Mouse (Mus musculus) hindbrain, embryonic 14.5 days (tissue): ENCODE results near the gene Cemip. TPM values are rescaled to one million over a fixed set of nuclear protein-coding genes. Genes with fewer than 3 reads are reported as not detected.

Experiments
- ATAC-seq: fragments of 200-750 bp; cut with Nextera tagmentation; 2 replicates; pipeline ENCODE4 v1.8.0; 2017; ENCODE audit warnings: moderate number of reproducible peaks, mild to moderate bottlenecking, moderate TSS enrichment, moderate library complexity; ENCODE audit not compliant: low FRiP score
- DNase-seq: peaks from one replicate; pipeline ENCODE4 v3.0.0-alpha.2; 2015; ENCODE audit warnings: low spot score
- H3K27ac ChIP-seq: fragments of 300-500 bp; sonication (generic); 2 replicates; pipeline ENCODE4 v1.5.1; 2014; ENCODE audit warnings: mild to moderate bottlenecking, moderate library complexity
- H3K27me3 ChIP-seq: fragments of 300-500 bp; sonication (generic); 2 replicates; pipeline ENCODE4 v1.6.1; 2014; ENCODE audit warnings: mild to moderate bottlenecking, low read length, mixed read lengths; ENCODE audit not compliant: control insufficient read depth, insufficient read depth
- H3K36me3 ChIP-seq: fragments of 300-500 bp; sonication (generic); replicated peaks from 2 replicates; pipeline ENCODE4 v1.6.1; 2014; ENCODE audit not compliant: control insufficient read depth, insufficient read depth
- H3K4me1 ChIP-seq: fragments of 300-500 bp; sonication (generic); replicated peaks from 2 replicates; pipeline ENCODE4 v1.6.1; 2014; ENCODE audit warnings: antibody characterized with exemption, low read length, mixed read lengths; ENCODE audit not compliant: control insufficient read depth, insufficient read depth
- H3K4me2 ChIP-seq: fragments of 300-500 bp; sonication (generic); replicated peaks from 2 replicates; pipeline ENCODE4 v1.6.1; 2014; ENCODE audit warnings: mild to moderate bottlenecking, moderate library complexity
- H3K4me3 ChIP-seq: fragments of 300-500 bp; sonication (generic); replicated peaks from 2 replicates; pipeline ENCODE4 v1.5.1; 2014; ENCODE audit warnings: mild to moderate bottlenecking, low read length
- H3K9ac ChIP-seq: fragments of 300-500 bp; sonication (generic); 2 replicates; pipeline ENCODE4 v1.6.1; 2014
- H3K9me3 ChIP-seq: fragments of 300-500 bp; sonication (generic); 2 replicates; pipeline ENCODE4 v1.6.1; 2016; ENCODE audit warnings: low read length; ENCODE audit not compliant: control insufficient read depth
- WGBS: fragments of 180-500 bp; shearing (Covaris S2); extraction: QIAGEN DNeasy Blood & Tissue Kit; methylation state at CpG from one replicate; pipeline ENCODE4 v1.1.7; 2014; 5-methylcytosine and 5-hydroxymethylcytosine counted together
- polyA plus RNA-seq: library from polyadenylated mRNA; unstranded; fragments of >200 nt; fragmentation: Nextera tagmentation; extraction: Ambion mirVana; gene quantifications from 2 replicates; pipeline ENCODE4 v1.2.1, GENCODE M21; 2014

The Cemip gene
- polyA plus RNA-seq, 1 experiment from 2014 or later, result 0.70 TPM

DNA sequence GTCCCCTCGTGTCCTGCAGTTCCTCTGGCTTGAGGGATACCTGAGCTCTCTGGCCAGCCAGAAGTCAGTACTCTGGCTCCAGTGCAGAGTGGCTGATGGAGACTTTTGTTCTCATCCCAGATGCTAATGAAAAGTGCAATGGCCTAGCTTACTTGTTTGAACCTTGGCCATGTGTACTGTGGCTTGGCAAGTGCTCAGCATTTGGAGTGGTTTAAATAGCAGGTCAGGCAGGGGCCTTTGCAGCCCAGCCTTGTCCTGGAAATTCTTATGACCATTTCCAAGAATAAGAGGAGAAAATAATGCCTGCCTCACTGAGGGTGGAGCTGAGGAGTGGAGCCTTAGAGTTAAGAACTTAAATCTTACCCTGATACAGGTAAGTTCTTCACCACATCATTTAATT is 43.6 kb downstream of the Cemip start:
- no peaks in the 10 kb centered on the region for H3K9me3 ChIP-seq
- WGBS, result 72% methylated on average over 1 of the region's 1 CpGs

DNA sequence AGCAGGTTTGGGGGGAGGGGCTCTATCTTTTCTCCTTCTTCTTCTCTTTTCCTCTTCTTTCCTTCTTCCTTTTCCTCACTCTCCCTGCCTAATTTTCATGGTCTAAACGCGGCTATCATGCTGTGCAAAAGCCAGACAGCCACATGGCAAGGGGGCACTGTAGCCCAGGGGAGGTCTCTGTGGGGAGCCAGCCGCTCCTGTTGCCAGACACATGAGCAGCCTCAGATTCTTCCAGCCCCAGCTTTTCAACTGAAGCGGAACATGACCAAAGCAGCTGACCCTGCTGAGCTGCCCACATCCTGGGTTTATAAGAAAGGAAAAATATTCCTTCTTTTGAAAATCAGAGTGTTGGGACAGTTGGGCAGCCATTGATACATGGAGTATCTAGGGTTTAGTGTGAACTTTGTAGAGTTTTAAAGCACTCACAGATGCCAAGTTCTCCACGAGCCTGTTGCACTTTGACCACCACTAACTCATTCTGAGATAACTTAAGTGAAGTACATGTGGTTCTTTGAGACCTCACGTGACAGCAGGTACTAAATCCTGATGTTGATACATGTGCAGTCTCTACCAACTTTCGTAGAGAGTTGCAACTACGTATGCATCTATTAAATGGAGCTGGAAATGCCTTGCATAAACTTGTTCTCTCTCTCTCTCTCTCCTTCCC is 46.3 kb downstream of the Cemip start:
- no peaks in the 10 kb centered on the region for H3K9me3 ChIP-seq
- H3K4me3 ChIP-seq, result no peak overlapping the region
- no peaks in the 10 kb centered on the region for H3K27me3 ChIP-seq
- no peak overlapping the region for H3K27ac ChIP-seq
- 67% methylated on average over 8 of the region's 8 CpGs for whole genome bisulfite sequencing
- ATAC-seq, result no peak
- no peak for DNase-seq
- H3K9ac ChIP-seq, result no peak overlapping the region
- no peak overlapping the region for H3K4me2 ChIP-seq
- no peaks in the 10 kb centered on the region for H3K4me1 ChIP-seq
- H3K36me3 ChIP-seq, result no peaks in the 10 kb centered on the region

More for the DNA sequence above, 43.6 kb downstream of the Cemip start:
- DNase-seq (no peak), ATAC-seq (no peak)
- H3K27ac ChIP-seq, result no peak overlapping the region
- H3K4me1 ChIP-seq, result no peaks in the 10 kb centered on the region
- H3K36me3 ChIP-seq, result no peaks in the 10 kb centered on the region
- no peak overlapping the region for H3K4me3 ChIP-seq
- H3K4me2 ChIP-seq, result no peak overlapping the region
- no peak overlapping the region for H3K9ac ChIP-seq
- H3K27me3 ChIP-seq, result no peaks in the 10 kb centered on the region

DNA sequence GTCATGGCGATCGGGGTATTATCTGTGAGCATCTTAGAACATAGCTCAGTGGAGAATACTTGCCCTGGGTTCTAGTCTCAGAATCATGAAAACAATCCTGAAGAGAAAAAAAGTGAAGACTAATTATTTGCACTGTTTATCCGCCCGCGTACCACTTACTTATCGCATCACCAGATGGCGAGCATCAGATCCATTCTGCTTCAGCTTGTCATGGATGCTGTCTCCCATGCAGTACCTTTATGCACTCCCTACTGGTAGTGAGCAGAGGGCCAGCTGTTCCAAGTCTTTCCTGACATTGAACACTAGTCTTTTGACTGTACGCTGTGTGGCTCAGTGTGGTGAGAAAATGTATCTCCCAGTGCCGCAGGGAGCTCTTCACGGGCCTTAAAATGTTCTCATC is 47.7 kb downstream of the Cemip start:
- H3K4me1 ChIP-seq, result no peaks in the 10 kb centered on the region
- no peaks in the 10 kb centered on the region for H3K9me3 ChIP-seq
- H3K4me2 ChIP-seq, result no peak overlapping the region
- no peaks in the 10 kb centered on the region for H3K27me3 ChIP-seq
- no peaks in the 10 kb centered on the region for H3K36me3 ChIP-seq
- H3K27ac ChIP-seq, result no peak overlapping the region
- no peak overlapping the region for H3K9ac ChIP-seq
- ATAC-seq (no peak), DNase-seq (no peak)
- no peak overlapping the region for H3K4me3 ChIP-seq
- WGBS, result 94% methylated on average over 10 of the region's 10 CpGs

DNA sequence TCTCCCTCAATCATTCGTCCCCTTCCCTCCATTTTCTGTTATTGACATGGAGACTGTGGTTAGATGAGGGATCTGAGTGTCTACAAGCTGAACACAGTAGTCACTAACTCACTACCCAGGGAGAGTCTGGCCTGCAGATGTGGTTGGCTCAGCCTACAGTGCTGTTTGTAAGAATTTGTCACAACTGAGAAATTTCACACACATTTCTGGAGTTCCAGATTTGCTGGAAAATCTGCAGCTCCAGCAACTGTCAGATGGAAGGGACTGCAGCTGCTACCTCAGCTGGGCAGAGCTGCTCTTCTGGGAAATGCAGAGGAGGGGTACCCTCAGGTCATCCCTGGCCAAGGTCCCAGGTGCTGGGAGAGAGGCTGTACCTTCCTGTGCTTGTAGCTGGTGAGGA is 53.5 kb downstream of the Cemip start:
- no peaks in the 10 kb centered on the region for H3K36me3 ChIP-seq
- no peak overlapping the region for H3K27ac ChIP-seq
- no peak overlapping the region for H3K9ac ChIP-seq
- no peak overlapping the region for H3K4me2 ChIP-seq
- 86% methylated on average over 1 of the region's 1 CpGs for WGBS
- no peaks in the 10 kb centered on the region for H3K27me3 ChIP-seq
- H3K9me3 ChIP-seq, result no peaks in the 10 kb centered on the region
- no peak overlapping the region for H3K4me3 ChIP-seq
- ATAC-seq (no peak), DNase-seq (no peak)
- 0 out of 2 replicates have a peak, but pooled peaks cover 3% of the 10 kb centered on the region for H3K4me1 ChIP-seq

DNA sequence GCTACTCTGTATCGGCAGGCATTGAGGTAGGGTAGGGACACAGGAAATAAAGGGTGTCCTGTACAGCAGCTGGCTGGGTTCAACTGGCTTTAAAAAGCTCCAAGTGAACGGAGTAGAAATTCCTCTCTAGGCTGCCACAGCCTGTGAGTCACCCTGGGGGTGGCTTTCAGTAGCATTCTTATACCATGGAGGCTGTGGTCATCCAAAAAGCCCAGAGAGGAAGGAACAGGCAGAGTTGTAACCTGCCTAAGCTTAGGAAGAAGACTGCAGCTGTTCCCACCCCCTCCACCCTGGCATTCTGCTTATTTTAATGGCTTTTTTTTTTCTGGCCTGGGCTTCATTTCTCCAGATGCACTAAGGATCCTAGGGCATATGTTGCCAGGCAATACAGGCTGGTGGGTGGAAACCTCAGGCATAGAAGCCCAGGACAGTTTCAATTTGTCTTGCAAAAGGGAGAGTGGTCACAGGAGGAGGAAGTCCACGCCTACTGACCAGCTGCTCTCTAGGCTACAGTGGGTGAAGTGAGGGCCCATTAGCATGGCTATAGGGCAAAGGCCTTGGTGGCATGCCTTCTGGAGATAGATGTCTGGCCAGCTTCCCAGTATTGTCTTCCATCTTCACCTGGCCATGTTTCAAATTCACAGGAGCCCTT is 57.1 kb downstream of the Cemip start:
- Histone ChIP-seq H3K4me3 (no peak overlapping the region), H3K27ac (no peak overlapping the region), H3K9ac (no peak overlapping the region), H3K4me1 (0 out of 2 replicates have a peak, but pooled peaks cover 3% of the 10 kb centered on the region), H3K36me3 (no peaks in the 10 kb centered on the region), H3K27me3 (no peaks in the 10 kb centered on the region), H3K4me2 (no peak overlapping the region), H3K9me3 (no peaks in the 10 kb centered on the region)
- ATAC-seq (peak; percentile 46; the same call in 1 of the 2 replicates), DNase-seq (no peak)
- 47% methylated on average over 3 of the region's 3 CpGs for WGBS

DNA sequence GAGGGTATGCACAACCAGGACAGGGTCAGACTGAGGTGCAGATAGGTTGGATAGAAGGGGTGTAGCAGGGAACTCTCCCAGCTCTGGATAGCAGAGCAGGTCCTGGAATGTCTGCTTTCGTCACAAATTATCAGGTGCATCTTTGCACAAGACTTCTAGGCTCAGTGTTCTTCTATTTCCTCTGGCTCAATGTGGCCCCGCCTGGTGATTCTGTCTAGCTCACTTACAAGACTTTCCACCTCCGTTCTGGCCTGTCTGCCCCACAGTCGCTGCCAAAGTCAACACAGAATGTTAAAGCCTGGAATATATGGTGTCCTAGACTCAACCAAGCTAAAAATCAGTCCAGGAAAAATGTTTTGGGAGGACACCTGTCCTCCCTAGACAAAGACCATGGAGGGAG is 57.9 kb downstream of the Cemip start:
- DNase-seq (no peak), ATAC-seq (no peak)
- H3K36me3 ChIP-seq, result no peaks in the 10 kb centered on the region
- H3K4me1 ChIP-seq, result 0 out of 2 replicates have a peak, but pooled peaks cover 3% of the 10 kb centered on the region
- no peaks in the 10 kb centered on the region for H3K27me3 ChIP-seq
- no peak overlapping the region for H3K4me2 ChIP-seq
- no peaks in the 10 kb centered on the region for H3K9me3 ChIP-seq
- H3K4me3 ChIP-seq, result no peak overlapping the region
- WGBS, result 85% methylated on average over 4 of the region's 4 CpGs
- no peak overlapping the region for H3K9ac ChIP-seq
- H3K27ac ChIP-seq, result no peak overlapping the region

DNA sequence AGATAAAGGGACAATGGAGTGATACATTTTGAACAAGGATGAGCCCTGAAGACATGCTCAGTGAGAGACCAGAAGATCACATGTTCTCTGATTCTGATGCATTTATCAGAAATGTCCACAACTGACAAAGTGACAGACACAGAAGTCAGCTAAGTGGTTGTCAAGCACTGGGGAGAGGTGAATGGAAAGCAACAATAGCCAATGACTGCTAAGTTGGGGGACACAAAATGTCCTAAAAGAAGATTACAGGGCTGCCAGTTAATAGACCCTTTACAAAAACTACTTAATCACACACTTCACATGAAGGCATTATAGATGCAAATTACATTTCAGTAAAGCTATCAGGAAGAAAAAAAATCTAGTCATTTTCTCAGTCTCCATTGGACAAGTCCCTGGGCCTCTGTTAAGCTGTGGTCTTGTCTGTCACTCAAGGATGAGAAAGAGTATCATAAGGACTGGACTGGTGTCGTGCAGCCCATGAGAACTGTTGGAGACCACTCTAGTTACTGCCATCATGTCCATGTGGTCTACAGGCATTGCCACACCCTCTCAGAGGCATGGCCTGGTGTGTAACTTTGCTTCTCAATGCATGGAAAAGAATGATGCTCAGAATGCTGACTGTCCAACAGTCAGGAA is 59.2 kb downstream of the Cemip start:
- 58% methylated on average over 1 of the region's 1 CpGs for WGBS
- no peak overlapping the region for H3K9ac ChIP-seq
- H3K4me2 ChIP-seq, result no peak overlapping the region
- no peak overlapping the region for H3K27ac ChIP-seq
- no peaks in the 10 kb centered on the region for H3K9me3 ChIP-seq
- DNase-seq (no peak), ATAC-seq (no peak)
- H3K4me3 ChIP-seq, result no peak overlapping the region
- 0 out of 2 replicates have a peak, but pooled peaks cover 3% of the 10 kb centered on the region for H3K4me1 ChIP-seq
- no peaks in the 10 kb centered on the region for H3K27me3 ChIP-seq
- H3K36me3 ChIP-seq, result no peaks in the 10 kb centered on the region

DNA sequence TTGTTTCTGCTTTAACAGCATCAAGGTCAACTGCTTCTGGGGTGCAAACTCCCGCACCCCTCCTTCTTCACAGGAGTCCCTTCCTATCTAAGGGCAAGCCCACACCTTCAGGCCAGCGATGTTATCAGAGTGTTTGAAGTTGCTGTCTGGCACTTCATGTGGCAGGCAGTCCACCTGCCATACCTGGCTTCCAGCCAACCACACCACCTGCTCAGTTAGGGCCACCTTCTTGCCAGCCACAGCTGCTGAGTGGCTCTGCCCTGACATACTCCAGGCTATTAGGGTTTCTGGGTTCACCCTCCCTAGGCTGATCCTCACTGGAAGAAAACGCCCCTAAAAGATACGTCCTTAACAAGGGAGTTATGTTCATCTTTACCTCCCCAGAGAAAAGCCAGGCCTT is 60.2 kb downstream of the Cemip start:
- Histone ChIP-seq H3K4me1 (0 out of 2 replicates have a peak, but pooled peaks cover 3% of the 10 kb centered on the region), H3K4me2 (no peak overlapping the region), H3K4me3 (no peak overlapping the region), H3K9me3 (no peaks in the 10 kb centered on the region), H3K9ac (no peak overlapping the region), H3K27me3 (no peaks in the 10 kb centered on the region), H3K36me3 (no peaks in the 10 kb centered on the region), H3K27ac (no peak overlapping the region)
- 90% methylated on average over 4 of the region's 4 CpGs for WGBS
- no peak for DNase-seq
- ATAC-seq, result 0 out of 2 replicates have a peak, but pooled peaks have one; percentile 49

DNA sequence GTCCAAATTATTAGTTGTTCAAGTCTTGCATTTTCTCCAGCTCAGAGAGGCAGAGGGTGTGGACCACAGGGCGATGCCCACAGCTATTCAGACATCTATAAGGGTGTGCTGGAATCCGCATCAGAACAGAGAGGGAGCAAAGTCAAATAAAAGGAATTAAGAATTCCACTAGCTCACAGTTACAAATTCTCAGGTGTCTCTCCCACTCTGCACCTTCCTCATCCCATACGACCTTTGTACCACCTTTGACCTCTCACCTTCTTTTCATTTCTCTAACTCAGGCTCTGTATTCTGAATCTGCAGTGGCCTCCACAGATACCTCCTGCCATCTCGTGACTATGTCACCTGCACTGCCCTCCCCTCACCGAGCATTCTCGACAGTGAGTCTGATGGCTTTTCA is 62.8 kb downstream of the Cemip start:
- H3K27me3 ChIP-seq, result no peaks in the 10 kb centered on the region
- H3K9me3 ChIP-seq, result no peaks in the 10 kb centered on the region
- no peak overlapping the region for H3K9ac ChIP-seq
- no peak overlapping the region for H3K4me3 ChIP-seq
- no peak overlapping the region for H3K4me2 ChIP-seq
- DNase-seq, result no peak
- no peaks in the 10 kb centered on the region for H3K36me3 ChIP-seq
- no peak overlapping the region for H3K27ac ChIP-seq
- 79% methylated on average over 6 of the region's 6 CpGs for WGBS
- ATAC-seq, result no peak
- no peaks in the 10 kb centered on the region for H3K4me1 ChIP-seq
